In the genomic region with DNA sequence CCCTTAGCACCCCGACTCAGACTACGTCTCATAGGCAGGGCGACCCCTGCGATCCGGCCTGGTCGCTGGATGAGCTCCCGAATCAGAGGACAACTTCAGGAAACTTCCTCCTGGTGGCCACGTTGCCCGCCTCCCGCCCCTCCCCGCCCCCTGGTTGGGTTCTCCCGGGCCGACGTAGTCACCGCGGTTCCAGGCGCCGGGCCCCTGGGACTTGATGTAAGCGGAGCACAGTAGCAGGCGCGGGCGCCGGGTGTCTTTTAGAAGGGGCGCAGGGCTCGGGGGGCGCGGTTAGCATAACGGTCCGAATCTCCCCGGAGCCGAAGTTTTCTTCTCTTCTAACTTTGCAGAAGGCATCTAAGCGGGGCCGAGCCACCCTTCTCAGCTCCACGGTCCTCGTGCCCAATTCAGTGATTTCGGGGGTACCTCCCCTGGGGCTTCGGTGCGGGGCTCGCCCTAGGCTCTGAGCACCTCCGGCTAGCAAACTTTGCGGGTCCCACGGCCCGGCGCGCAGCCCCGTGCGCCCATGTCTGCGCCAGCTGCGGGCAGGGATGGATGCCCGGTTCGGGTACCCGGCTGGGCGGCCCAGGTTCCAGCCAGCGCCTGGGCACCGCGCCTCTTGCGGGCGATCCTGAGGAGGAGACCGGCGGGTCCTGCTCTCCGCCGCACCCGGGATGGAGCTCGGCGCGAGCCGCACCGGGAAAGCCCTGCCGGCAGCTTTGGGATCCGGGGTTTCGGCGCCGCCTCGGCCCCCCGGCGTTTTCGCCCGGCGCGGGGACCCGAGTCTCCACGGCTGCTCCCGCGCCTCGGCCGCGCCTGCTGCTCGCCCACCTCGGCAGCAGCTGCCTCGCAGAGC, we compare ENCODE assay signal across 8 mouse cellular contexts. TPM values are rescaled to one million over a fixed set of nuclear protein-coding genes. Genes with fewer than 3 reads are reported as not detected.
A peak's percentile ranks its signal among the peaks of the same experiment; 100 is the strongest.
DNase-seq lines count a peak whose midpoint lies in the region; ATAC-seq and TF ChIP-seq lines count a peak whose summit lies in the region.

No protein-coding gene starts in this region.

- ATAC-seq in forebrain, embryonic 11.5 days (replicated peaks; ENCODE audit: low FRiP score): peak; percentile 44
- no peak for ATAC-seq in intestine, postnatal 0 days

- H3K27ac ChIP-seq in left cerebral cortex, adult 2 months: peak overlapping the region; percentile 79
- H3K27ac ChIP-seq in forebrain, embryonic 11.5 days (ENCODE audit: low read depth, low read length): peak overlapping the region; percentile 37; the same call in 1 of the 2 replicates
- H3K27ac ChIP-seq in intestine, postnatal 0 days (ENCODE audit: low read depth, low read length): no peak overlapping the region
- peak overlapping the region; percentile 94 for H3K27ac ChIP-seq in midbrain, embryonic 10.5 days (replicated peaks)

- H3K4me3 ChIP-seq in left cerebral cortex, adult 2 months: peak overlapping the region; percentile 70
- peak overlapping the region; percentile 56 for H3K4me3 ChIP-seq in forebrain, embryonic 11.5 days (ENCODE audit: low read depth, low read length)
- peak overlapping the region; percentile 49 for H3K4me3 ChIP-seq in intestine, postnatal 0 days (ENCODE audit: low read depth, low read length)
- peak overlapping the region; percentile 85 for H3K4me3 ChIP-seq in midbrain, embryonic 10.5 days

- H3K4me2 ChIP-seq in forebrain, embryonic 11.5 days (ENCODE audit: low read depth, low read length, severe bottlenecking): peak overlapping the region; percentile 95
- peak overlapping the region; percentile 71 for H3K4me2 ChIP-seq in intestine, postnatal 0 days (replicated peaks; ENCODE audit: low read depth)

- peaks cover 21% of the 10 kb centered on the region; the same call in 1 of the 2 replicates for H3K4me1 ChIP-seq in forebrain, embryonic 11.5 days (replicated peaks; ENCODE audit: control insufficient read depth, insufficient read depth, low read length)
- no peaks in the 10 kb centered on the region for H3K4me1 ChIP-seq in intestine, postnatal 0 days (replicated peaks; ENCODE audit: control insufficient read depth, insufficient read depth, low read length)
- peaks cover 88% of the 10 kb centered on the region for H3K4me1 ChIP-seq in midbrain, embryonic 10.5 days

- H3K36me3 ChIP-seq in forebrain, embryonic 11.5 days (ENCODE audit: control insufficient read depth, insufficient read depth, low read length): no peaks in the 10 kb centered on the region
- no peaks in the 10 kb centered on the region for H3K36me3 ChIP-seq in intestine, postnatal 0 days (ENCODE audit: control insufficient read depth, insufficient read depth)
- H3K36me3 ChIP-seq in midbrain, embryonic 10.5 days: no peaks in the 10 kb centered on the region

- intact Hi-C loops in left cerebral cortex, adult 2 months (cut with DNase I): loop anchor here (1.0 to 5.0 kb wide), 6 partner anchors 86 to 570 kb away; no protein-coding TSS in a partner anchor

- peaks cover 35% of the 10 kb centered on the region for H3K27me3 ChIP-seq in forebrain, embryonic 11.5 days (ENCODE audit: control insufficient read depth, insufficient read depth, low read length)
- peaks cover 55% of the 10 kb centered on the region for H3K27me3 ChIP-seq in intestine, postnatal 0 days (replicated peaks; ENCODE audit: control insufficient read depth, insufficient read depth, low read length)
- peaks cover 96% of the 10 kb centered on the region for H3K27me3 ChIP-seq in midbrain, embryonic 10.5 days (ENCODE audit: low read depth, poor library complexity, severe bottlenecking)

- under 1% methylated on average over 90 of the region's 90 CpGs for WGBS in forebrain, embryonic 11.5 days
- under 1% methylated on average over 90 of the region's 90 CpGs for WGBS in intestine, postnatal 0 days
- under 1% methylated on average over 90 of the region's 90 CpGs for WGBS in midbrain, embryonic 10.5 days

- DNase-seq in left cerebral cortex, adult 2 months (ENCODE audit: extremely low spot score in 1 of 2, low spot score in 2 of 2): no peak
- DNase-seq in left cerebral cortex, adult 11 months (ENCODE audit: low spot score): no peak
- DNase-seq in adrenal gland, postnatal 36 days: peak; percentile 30 to 44
- DNase-seq in forebrain, embryonic 11.5 days (ENCODE audit: low spot score): peak; percentile 79
- peak; percentile 67 for DNase-seq in midbrain, embryonic 10.5 days (ENCODE audit: low spot score)
- no peak for DNase-seq in c-Kit-positive CD71-positive TER-119-positive erythroid progenitor cells, embryonic 14.5 days (ENCODE audit: low spot score)
- DNase-seq in thymus, postnatal 0 days (ENCODE audit: low spot score): no peak

- TF ChIP-seq CTCF in left cerebral cortex, adult 2 months (IDR thresholded peaks at IDR 0.05): no peak
- TF ChIP-seq CTCF in intestine, postnatal 0 days (IDR thresholded peaks at IDR 0.05; ENCODE audit: low read depth): no peak

- peak overlapping the region; percentile 69 for H3K9ac ChIP-seq in forebrain, embryonic 11.5 days (ENCODE audit: low read length)
- H3K9ac ChIP-seq in intestine, postnatal 0 days (ENCODE audit: low read depth, low read length): peak overlapping the region; percentile 48; the same call in 1 of the 2 replicates

- H3K9me3 ChIP-seq in forebrain, embryonic 11.5 days (ENCODE audit: control insufficient read depth, low read length): no peaks in the 10 kb centered on the region
- no peaks in the 10 kb centered on the region for H3K9me3 ChIP-seq in intestine, postnatal 0 days (ENCODE audit: control insufficient read depth)
- H3K9me3 ChIP-seq in midbrain, embryonic 10.5 days (replicated peaks): no peaks in the 10 kb centered on the region

RNA-seq across cellular contexts. Expression of gene Sdk2, which starts 0.5 kb away (rescaled TPM):
- total RNA-seq in left cerebral cortex, adult 2 months (2021): 10 to 100 TPM; 27.6 to 30.6 TPM
- 1 to 10 TPM; 3.1 to 6.0 TPM for total RNA-seq in adrenal gland, postnatal 36 days (2021)
- 1.5 and 1.7 TPM in 2 replicates for polyA plus RNA-seq in forebrain, embryonic 11.5 days (2014; fragmentation: Nextera tagmentation; extraction: Ambion mirVana)
- 0.61 and 0.66 TPM in 2 replicates for polyA plus RNA-seq in intestine, postnatal 0 days (2015; fragmentation: Nextera tagmentation; extraction: Ambion mirVana)
- 4.1 and 4.5 TPM in 2 replicates for polyA plus RNA-seq in midbrain, embryonic 10.5 days (2016; fragmentation: Nextera tagmentation; extraction: Ambion mirVana)
- 0.49 and 0.60 TPM in 2 replicates for polyA plus RNA-seq in thymus, postnatal 0 days (2015; fragmentation: Nextera tagmentation; extraction: Ambion mirVana)

Comparison
In these comparisons a context has a peak if more than half of its experiments do, and no peak if none do; other contexts are left out.
1. DNase-seq: peak in adrenal gland, postnatal 36 days (2 of 2), forebrain, embryonic 11.5 days (single experiment) and midbrain, embryonic 10.5 days (single experiment); none in left cerebral cortex, adult 2 months (0 of 2), left cerebral cortex, adult 11 months (single experiment), c-Kit-positive CD71-positive TER-119-positive erythroid progenitor cells, embryonic 14.5 days (single experiment) and thymus, postnatal 0 days (single experiment).
2. Peak in every context shown above with its lines, with median percentiles within 50 percentile points of each other: H3K4me3 ChIP-seq.